Mouse (Mus musculus): ENCODE results near the gene Fam78a.

The Fam78a gene

DNA sequence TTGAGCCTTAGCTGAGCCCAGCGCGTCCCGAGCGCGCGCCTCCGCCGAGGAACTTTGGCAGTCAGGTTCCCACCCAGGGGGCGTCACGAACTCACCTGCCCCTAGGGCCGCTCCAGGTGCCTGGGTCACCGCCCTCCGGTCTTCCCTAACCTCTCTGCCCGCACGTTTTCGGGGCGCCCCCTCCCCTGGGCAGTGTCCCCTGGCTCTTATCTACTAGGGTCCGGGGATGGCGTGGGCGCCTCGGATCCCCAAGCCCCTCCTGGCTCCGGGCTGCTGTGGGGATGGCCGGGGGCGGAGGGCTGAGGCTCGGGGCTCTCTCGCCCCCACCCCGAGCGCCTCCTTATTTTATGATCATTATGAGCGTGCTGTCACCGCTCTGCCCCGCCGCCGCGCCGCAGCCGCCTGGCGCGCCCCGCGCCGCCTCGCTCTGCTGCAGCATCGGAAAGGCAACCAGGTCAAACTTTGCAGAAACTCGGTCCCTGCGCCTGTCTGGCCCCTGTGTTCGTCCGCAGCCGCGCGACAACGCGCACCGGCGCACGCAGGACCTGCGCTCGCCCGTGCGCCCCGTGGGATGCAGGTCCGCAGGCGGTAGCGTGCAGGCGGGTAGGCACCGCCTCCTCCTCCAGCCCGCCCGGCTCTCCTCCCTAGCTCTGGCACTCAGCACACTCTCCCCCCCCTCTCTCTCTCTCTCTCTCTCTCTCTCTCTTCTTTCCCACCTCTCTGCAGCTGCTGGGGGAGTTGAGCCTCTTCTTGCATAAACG, at the start of gene Fam78a:
Gene Fam78a, minus strand, starts transcription at position 747 of the 761 bp plus-strand sequence.
- DNase-seq (ENCODE audit: extremely low spot score, low spot score): peak; percentile 63

DNA sequence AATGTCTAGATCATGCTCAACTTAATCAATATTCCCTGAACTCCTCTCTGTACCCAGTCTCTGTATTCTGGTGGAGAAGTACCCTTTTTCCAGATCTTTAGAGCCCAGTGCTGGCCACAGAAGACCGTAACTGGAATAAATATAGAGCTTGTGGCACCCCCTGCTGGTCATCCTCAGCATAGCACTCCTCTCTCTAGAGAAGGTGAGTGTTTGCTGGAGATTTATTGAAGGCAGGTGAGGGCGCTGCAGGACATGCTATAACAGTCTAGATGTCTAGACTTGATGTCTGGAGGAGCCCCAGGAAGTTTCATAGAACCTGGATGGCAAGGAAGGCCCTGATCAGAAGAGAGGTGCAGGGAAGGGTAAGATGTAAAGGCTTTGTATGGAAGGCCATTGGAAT, 49.4 kb upstream of the Fam78a start:
- peak; percentile 84 for DNase-seq (ENCODE audit: extremely low spot score, low spot score)

DNA sequence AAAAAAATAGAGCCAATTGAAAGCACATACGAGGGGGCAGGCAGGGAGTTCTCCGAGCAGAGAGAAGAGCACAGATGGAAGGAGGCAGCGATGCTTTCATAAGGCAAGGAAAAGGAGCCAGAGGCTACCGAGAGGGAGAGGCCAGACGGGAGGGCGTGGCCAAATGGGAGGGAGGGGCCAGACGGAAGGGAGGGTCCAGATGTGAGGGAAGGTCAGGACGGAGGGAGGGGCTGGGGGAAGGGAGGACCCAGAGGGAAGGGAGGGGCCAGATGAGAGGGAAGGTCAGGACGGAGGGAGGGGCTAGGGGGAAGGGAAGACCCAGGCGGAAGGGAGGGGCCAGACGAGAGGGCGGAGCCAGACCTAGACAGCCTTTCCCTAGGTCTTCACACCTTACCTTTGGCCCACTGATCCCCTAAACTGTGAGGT, 47.9 kb upstream of the Fam78a start:
- peak; percentile 75 for DNase-seq (ENCODE audit: extremely low spot score, low spot score)

DNA sequence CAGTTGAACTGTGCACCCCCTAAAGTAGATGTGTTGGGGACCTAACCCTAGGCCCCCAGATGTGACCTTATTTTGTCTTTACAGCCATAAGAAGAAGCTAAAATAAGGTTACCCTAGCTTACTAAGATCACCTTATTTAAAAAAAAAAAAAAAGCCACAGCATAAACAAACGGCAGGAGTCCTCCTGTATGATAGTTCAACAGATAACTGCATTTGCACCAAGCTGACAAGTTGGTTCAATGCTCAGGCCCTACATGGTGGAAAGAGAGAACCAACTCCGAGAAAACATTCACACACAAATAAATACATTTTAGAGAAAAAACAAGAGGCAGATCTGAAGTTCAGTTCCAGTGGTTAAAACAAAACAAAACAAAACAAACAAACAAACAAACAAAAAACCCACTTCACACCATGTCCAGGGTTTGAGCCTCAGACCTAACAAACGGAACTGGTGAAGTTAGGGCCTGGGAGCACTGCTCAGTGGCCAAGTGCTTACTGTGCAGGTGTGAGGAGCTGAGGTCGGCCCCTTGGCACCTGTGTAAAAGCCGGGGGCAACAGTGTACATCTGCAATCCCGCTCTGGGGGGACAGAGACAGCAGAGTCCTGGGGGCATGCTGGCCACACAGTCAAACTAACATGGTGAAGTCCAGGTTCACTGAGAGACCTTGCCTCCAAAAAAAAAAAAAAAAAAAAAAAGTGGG, 47.4 kb upstream of the Fam78a start:
- no peak for DNase-seq (ENCODE audit: extremely low spot score, low spot score)

DNA sequence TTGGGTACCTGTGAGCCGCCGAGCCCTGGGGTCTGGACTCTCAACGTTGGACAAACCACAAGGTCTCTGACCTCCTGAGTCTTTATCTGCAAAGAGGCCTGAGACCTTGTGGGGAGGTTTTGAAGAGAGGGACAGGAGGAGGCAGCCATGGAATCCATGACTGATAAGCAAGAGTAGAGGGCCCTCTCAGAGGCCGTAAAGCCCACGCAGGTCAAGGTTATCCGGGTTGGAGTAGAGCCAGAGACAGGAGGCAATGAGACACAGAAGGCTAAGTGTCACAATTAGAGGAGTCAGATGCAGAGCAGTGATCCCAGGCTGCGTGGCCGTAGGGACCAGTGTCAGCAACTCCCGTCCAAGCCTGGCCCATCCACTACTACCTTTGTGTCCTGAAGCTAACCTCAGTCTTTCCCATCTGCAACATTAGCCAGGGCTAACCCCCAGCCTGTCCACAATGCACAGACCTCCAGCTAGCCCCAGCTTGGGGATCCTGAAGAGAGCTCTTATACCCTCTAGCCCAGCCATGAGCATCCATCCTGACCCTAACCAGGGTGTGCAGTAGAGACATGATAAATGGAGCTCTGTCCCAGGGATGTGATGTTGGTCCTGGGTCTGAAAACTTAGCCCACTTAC, 46.7 kb upstream of the Fam78a start:
- DNase-seq (ENCODE audit: extremely low spot score, low spot score): no peak

DNA sequence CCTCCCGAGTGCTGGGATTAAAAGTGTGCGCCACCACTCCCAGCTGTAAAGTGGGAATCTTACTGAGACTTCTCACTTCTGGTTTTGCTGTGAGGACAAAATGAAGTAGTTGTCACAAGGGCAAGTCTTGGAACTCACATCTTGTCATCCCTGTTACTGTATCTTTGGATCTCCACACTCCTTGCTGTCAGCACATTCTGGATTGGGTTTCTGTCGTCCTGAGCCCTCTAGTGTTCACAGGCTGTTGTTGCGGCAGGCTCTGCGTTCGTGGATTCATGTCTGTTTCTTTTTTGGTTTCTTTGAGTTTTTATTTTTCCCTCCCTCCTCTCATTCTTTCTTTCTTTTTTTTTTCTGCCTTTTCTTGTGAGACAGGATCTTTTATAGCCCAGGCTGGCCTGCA, 45.8 kb upstream of the Fam78a start:
- DNase-seq (ENCODE audit: extremely low spot score, low spot score): peak; percentile 56

DNA sequence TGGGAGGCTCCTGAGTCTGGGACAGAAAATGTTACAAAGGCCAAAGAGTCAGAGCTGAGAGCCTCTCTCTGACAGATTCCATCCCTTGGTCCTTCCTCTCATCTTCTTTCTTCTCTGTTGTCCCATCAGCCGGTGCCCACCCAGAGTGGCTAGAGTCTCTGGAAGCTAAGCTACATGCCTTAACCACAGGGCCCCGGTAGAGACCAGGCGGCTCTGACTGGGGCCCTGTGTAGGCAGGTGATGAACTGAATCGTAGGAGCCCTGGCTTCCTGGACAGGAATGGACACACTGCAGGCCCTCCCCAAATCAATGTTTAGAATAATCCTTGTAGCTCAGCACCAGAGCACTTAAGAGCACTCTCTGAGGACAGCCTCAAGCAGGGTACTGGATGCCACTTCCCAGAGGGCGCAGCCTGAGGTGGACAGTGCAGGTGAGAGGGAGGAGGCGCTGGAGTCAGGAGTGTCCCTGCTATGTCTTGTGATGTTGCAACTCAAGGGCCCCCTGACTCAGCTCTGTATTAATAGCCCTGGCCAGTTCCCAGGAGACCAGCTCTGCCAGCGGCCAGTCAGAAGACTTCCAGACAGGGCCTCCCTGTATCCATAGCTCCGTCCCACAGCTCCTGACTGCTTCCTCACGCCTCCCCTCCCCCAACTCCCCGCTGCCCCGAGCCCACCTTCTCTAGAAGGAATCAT, 44.9 kb upstream of the Fam78a start:
- no peak for DNase-seq (ENCODE audit: extremely low spot score, low spot score)

DNA sequence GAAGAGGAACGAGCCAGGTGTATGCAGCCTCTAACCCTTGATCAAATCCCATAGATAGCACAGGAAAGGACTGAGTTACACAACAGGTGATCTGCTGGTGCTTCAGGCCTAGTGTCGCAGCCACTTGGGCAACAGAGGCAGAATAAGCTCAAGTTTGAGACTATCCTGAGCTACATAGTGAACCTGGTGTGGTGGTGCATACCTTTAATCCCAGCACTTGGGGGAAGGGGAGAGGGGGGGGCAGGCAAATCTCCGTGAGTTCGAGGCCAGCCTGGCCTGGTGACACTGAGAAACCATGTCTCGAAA, 43.8 kb upstream of the Fam78a start:
- DNase-seq (ENCODE audit: extremely low spot score, low spot score): no peak

DNA sequence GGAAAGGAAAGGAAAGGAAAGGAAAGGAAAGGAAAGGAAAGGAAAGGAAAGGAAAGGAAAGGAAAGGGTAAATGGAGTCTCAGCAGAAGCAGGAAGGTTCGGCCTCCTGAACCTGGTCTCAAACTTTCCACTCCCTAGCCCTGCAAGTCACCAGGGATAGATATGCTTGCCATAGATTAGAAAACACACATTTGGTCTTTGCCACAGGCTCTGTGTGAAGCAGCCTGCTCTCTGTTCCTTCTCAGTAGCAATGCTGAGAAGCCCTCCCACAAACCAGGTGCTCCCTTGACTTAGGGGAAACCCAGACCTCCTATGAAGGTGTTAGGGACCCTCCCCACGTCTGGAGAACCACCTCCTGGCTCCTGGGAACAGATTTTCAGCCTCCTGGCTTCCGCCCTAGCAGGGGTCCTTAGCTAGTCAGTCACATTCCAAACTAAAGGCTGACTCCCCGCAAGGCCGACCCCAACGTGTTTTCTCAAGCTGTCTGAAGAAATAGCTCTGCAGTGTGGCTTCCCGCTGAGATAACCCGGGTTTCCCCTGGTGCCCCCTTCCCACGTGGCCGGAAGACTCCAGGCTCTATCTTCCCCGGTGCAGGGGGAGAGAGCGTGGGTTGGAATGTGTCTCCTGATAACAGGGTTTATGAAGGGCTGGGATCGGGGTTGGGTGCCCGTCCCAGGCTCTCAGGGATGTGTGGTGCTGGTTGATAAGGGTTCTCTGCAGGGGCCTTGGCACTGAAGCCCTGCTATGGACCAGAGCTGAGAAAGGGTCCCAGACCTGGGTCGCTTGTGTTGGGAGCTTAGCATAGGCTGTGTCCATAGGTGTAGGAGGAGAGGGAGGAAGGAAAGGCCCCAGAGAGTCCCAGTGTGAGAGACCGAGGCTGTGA, 43.2 kb upstream of the Fam78a start:
- no peak for DNase-seq (ENCODE audit: extremely low spot score, low spot score)

DNA sequence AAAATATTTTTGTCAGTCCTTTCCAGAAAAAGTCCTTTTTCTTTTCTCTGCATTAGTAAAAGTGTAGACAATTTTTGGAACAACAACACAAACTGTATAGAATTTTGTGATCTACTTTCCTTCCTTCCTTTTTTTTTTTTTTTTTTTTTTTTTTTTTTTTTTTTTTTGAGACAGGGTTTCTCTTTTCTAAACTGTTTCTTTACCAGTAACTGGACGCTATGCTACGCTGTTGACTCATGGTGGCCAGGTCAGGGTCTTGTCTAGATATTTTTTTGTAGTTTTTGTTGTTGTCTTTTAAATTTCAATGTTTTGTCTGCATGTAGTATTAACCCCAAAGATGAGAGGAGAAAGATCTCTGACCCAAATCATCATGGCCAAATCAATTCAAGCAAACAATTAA, 37.1 kb upstream of the Fam78a start:
- no peak for DNase-seq (ENCODE audit: extremely low spot score, low spot score)

DNA sequence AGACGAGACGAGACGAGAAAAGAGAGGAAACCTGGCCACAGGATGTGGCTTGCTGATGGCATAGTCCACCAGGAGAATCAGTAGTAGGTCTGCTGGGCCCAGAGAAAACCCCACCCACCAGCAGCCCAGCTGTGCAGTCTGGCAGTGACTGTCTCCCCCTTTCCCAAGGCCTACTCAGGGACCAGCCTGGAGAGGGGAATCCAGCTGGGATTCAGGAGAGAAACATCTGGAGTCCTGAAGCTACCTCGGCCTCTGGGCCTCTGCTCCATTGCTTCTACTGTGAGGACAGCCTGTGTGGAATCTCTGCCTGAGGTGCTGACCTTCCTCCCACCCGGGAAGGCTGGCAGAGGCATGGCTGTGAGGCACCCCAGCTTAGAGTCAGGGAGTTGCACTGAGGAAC, 36.5 kb upstream of the Fam78a start:
- DNase-seq (ENCODE audit: extremely low spot score, low spot score): no peak

DNA sequence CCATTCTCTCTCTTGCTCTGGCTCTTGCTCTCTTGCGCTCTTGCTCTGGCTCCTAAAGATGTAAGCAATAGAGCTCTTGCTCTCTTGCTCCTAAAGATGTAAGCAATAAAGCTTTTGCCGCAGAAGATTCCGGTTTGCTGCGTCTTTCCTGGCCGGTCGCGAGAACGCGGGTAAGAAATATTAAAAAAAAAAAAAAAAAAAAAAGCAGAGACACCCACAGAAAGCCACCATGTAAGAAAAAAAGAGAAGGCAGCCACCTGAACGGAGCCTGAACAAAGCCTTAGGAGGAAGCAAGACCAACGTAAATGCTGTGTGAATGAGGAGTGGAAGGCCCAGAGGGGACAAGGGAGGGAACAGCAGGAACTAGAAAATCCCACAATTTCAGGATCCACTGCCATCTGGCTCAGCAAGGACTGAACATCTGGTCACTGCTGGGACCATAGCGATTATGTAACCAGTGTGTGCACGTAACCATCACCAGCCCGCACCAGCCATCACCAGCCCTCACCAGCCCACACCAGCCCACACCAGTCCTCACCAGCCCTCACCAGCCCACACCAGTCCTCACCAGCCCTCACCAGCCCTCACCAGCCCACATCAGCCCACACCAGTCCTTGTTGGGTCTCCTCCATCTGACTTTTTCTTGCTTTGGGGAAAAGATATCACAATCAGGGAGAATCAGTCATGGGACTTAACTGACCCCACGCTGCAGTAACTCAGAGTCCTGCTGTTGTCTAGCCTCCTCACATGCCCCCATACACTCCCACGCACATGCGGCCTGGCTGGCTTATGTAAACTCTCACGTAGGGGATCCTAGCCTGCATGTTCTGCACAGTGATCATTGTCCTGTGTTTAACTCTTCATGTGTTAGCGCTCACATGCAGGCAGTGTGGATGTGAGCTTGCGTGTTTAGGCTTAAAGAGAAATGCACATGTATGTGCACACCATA, 35.4 kb upstream of the Fam78a start:
- DNase-seq (ENCODE audit: extremely low spot score, low spot score): no peak

DNA sequence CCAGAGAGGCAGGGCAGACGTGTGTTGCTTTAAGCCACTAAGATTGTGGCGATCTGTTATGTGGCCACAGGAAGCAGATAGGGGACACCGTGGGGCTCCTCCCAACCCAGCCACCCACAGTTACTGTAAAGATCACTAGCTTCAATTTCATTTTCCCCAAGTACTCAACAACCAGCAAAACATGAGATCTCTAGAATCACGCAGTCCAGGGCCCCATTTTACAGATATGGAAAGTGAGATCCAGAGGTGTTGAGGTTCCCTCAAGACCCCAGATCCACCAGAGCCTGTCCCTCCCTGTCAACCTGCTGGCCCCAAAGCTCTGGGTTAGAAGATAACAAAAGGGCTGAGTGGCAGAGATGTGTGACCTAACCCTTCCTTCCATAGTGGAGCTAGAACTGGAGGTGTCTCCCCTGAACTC, 31.2 kb upstream of the Fam78a start:
- no peak for DNase-seq (ENCODE audit: extremely low spot score, low spot score)

DNA sequence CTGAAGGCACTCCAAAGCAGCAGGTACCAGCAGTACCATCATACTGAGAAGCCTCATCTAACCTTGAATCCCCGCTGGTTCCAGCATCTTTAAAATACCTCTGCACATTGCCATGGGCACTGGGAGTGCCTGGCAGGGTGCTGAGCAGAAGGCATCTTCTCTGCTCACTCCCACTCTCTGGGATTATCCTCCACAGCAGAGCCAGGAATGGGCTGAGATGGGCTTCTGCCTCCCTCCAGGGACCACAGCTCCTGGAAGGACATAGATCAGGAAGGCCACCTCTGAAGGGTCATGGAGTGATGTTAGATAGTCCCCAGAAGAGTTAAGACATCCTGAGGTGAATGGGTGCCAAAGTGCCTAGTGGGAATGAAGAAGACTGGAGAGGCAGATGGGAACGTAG, 27.9 kb upstream of the Fam78a start:
- DNase-seq (ENCODE audit: extremely low spot score, low spot score): no peak

DNA sequence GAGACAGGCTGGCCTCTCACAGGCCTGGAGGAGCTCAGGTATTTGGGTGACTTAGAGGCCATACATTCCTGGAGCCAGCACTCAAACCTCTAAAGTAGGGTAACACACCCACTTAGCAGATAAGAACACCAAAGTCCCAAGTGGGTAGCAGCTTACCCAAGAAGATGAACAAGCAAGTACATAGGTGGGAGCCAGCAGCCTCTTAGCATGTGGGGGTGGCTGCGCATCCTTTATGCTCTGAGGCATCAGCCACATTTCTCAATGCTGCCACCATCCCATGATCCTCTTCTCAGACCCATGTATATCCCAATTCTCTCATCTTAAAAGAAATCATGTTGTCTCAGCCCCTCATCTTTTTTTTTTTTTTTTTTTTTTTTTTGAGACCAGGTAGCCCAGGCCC, 26.6 kb upstream of the Fam78a start:
- no peak for DNase-seq (ENCODE audit: extremely low spot score, low spot score)

DNA sequence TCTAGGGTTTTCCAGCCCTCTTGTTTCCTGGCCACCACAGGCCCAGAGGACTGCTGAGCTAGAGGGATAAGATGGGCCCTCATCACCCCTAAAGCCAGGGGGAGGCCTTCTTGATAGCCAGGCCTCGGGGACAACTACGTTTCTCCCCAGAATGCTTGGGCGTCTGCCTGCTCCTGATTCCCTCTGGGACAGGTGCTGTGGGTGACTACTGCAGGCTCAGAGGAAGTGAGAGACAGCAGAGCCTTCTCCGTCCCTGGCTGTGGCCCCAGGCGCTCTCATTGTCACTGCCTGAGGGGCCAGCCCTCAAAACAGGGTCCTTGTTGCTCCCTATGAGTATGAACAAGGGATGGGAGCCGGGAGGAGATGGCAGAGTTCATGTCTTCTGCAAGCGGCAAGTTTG, 21.3 kb upstream of the Fam78a start:
- DNase-seq (ENCODE audit: extremely low spot score, low spot score): no peak

DNA sequence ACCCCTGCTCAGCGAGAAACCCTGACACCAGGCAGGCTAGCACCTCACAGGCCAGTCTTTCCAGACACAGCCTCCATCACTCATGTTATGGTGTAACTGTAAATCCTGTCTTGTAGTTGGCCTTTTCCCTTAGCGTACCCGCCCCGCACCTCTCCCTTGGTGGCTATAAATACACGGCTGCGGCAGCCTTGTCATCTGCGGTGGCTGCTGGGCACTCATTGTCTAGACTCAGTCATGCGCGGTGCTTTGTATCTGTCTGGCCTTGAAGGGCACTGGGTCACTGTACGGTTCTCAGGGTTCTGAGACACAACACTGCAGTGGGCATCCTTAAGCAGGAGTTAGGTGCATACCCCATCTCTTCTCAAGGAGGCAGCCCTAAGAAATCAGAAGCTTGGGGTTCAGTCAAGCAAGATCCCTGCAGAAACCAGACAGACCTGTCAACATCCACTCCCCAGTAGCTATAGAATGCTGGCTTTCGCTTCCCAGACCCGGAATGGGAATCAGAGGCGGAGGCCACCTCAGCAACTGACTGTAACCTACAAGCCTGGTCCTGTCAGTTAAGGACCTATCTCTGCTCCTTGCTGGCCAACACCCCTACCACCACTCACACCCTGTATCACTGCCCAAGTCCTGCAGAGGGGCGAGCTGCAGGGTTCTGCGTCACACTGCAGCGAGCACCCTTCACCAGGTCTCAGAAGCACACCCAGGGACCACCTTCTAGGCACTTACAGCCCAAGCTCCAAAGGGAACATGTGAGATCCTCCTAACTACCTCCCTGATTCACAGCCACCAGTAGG, 20.7 kb upstream of the Fam78a start:
- DNase-seq (ENCODE audit: extremely low spot score, low spot score): no peak

DNA sequence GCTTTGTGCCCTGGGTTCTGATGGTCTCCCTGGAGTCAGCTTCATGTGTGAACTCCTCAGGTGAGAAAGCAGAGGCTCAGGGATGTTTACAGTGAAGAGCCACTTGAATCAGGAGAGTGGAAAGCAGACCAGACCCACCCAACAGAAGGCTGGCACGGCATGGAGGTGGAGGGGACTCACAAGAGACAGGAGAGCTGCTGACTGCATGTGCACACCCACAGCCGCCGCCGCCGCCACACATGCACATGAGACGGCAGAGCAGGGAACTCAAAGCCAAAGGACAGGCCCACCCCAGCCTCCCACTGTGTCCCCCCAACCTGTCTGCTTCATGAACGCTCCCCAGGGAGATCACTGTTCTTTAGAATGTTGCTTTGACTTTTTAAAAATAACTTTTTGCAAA, 19.5 kb upstream of the Fam78a start:
- DNase-seq (ENCODE audit: extremely low spot score, low spot score): no peak

DNA sequence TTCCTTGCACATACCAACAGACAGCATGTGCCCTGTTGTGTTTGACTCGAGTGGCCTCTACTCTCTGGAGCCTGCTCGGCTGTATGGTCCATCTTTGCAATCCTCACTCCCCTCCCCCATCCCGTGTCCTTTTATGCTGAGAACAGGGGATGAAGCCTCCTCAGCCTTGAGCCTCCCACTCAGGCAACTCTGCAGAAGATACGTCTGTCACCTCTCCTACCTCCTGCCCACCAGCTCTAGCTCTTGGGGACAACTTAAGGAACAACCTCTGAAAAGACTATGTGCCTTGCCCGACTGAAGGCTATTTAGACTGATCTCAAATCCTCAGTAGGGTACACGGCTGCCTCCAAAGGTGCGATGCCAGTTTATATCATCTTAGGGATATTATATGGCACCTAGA, 18.9 kb upstream of the Fam78a start:
- DNase-seq (ENCODE audit: extremely low spot score, low spot score): no peak
